Mouse (Mus musculus) heart, embryonic 11.5 days (tissue): Measurements from ENCODE around the gene Fggy. TPM values are rescaled to one million over a fixed set of nuclear protein-coding genes. Genes with fewer than 3 reads are reported as not detected.

Source experiments
- ATAC-seq: fragments of 200-750 bp; cut with Nextera tagmentation; replicated peaks from 2 replicates; pipeline ENCODE4 v1.8.0; 2017; ENCODE audit warnings: moderate library complexity; ENCODE audit not compliant: insufficient number of reproducible peaks, low FRiP score, low TSS enrichment
- H3K27ac ChIP-seq: fragments of 300-500 bp; sonication (generic); 2 replicates; pipeline ENCODE4 v1.5.1; 2014; ENCODE audit warnings: mild to moderate bottlenecking, low read depth, low read length
- H3K27me3 ChIP-seq: fragments of 300-500 bp; sonication (generic); 2 replicates; pipeline ENCODE4 v1.6.1; 2014; ENCODE audit warnings: mild to moderate bottlenecking, low read length, mixed read lengths; ENCODE audit not compliant: control insufficient read depth, insufficient read depth
- H3K36me3 ChIP-seq: fragments of 300-500 bp; sonication (generic); 2 replicates; pipeline ENCODE4 v1.6.1; 2014; ENCODE audit warnings: mild to moderate bottlenecking, low read length, moderate library complexity, mixed read lengths; ENCODE audit not compliant: control insufficient read depth, insufficient read depth
- H3K4me1 ChIP-seq: fragments of 300-500 bp; sonication (generic); 2 replicates; pipeline ENCODE4 v1.6.1; 2014; ENCODE audit warnings: low read length; ENCODE audit not compliant: control insufficient read depth, insufficient read depth
- H3K4me2 ChIP-seq: fragments of 300-500 bp; sonication (generic); 2 replicates; pipeline ENCODE4 v1.6.1; 2014; ENCODE audit warnings: mild to moderate bottlenecking, moderate library complexity
- H3K4me3 ChIP-seq: fragments of 300-500 bp; sonication (generic); 2 replicates; pipeline ENCODE4 v1.5.1; 2014; ENCODE audit warnings: low read depth, low read length
- H3K9ac ChIP-seq: fragments of 300-500 bp; sonication (generic); 2 replicates; pipeline ENCODE4 v1.6.1; 2014; ENCODE audit warnings: mild to moderate bottlenecking, low read depth, low read length, moderate library complexity
- H3K9me3 ChIP-seq: fragments of 300-500 bp; sonication (generic); replicated peaks from 2 replicates; pipeline ENCODE4 v1.6.1; 2016; ENCODE audit warnings: low read length; ENCODE audit not compliant: control insufficient read depth
- WGBS: fragments of 180-500 bp; shearing (Covaris S2); extraction: QIAGEN DNeasy Blood & Tissue Kit; methylation state at CpG from one replicate; pipeline ENCODE4 v1.1.7; 2014; ENCODE audit not compliant: insufficient replicate concordance; 5-methylcytosine and 5-hydroxymethylcytosine counted together
- polyA plus RNA-seq: library from polyadenylated mRNA; unstranded; fragments of >200 nt; fragmentation: Nextera tagmentation; extraction: Ambion mirVana; gene quantifications from 2 replicates; pipeline ENCODE4 v1.2.1, GENCODE M21; 2014

The Fggy gene
- polyA plus RNA-seq, 1 experiment from 2014 or later: 5.9 TPM

GRCm38 (mm10) chr4:95915628-95916579 is 358.6 kb downstream of the Fggy start:
- Histone ChIP-seq H3K9ac (no peak overlapping the region), H3K27me3 (no peaks in the 10 kb centered on the region), H3K4me3 (no peak overlapping the region), H3K4me2 (no peak overlapping the region), H3K36me3 (no peaks in the 10 kb centered on the region), H3K4me1 (peaks cover 5% of the 10 kb centered on the region; the same call in 1 of the 2 replicates), H3K27ac (peak overlapping the region; percentile 22; the same call in 1 of the 2 replicates), H3K9me3 (no peaks in the 10 kb centered on the region)
- ATAC-seq: no peak
- WGBS: 70% methylated on average over 8 of the region's 8 CpGs

GRCm38 (mm10) chr4:95917703-95918102 is 360.4 kb downstream of the Fggy start:
- 75% methylated on average over 6 of the region's 6 CpGs for WGBS
- no peak overlapping the region for H3K4me3 ChIP-seq
- no peak overlapping the region for H3K4me2 ChIP-seq
- H3K36me3 ChIP-seq: no peaks in the 10 kb centered on the region
- H3K27ac ChIP-seq: no peak overlapping the region
- no peaks in the 10 kb centered on the region for H3K9me3 ChIP-seq
- H3K27me3 ChIP-seq: no peaks in the 10 kb centered on the region
- no peak for ATAC-seq
- peaks cover 5% of the 10 kb centered on the region; the same call in 1 of the 2 replicates for H3K4me1 ChIP-seq
- no peak overlapping the region for H3K9ac ChIP-seq

- no peak overlapping the region for H3K4me2 ChIP-seq
- H3K4me1 ChIP-seq: peaks cover 5% of the 10 kb centered on the region; the same call in 1 of the 2 replicates
- ATAC-seq: no peak
- WGBS: 68% methylated on average over 4 of the region's 4 CpGs
- no peaks in the 10 kb centered on the region for H3K27me3 ChIP-seq
- no peaks in the 10 kb centered on the region for H3K36me3 ChIP-seq
- H3K27ac ChIP-seq: no peak overlapping the region
- no peak overlapping the region for H3K9ac ChIP-seq
- H3K9me3 ChIP-seq: no peaks in the 10 kb centered on the region
- H3K4me3 ChIP-seq: no peak overlapping the region
These were observed 363.1 kb downstream of the Fggy start for GRCm38 (mm10) chr4:95920448-95920847.

- Histone ChIP-seq H3K4me1 (no peaks in the 10 kb centered on the region), H3K36me3 (no peaks in the 10 kb centered on the region), H3K9me3 (no peaks in the 10 kb centered on the region), H3K27me3 (no peaks in the 10 kb centered on the region), H3K4me2 (no peak overlapping the region), H3K9ac (no peak overlapping the region), H3K27ac (no peak overlapping the region), H3K4me3 (no peak overlapping the region)
- ATAC-seq: 0 out of 2 replicates have a peak, but pooled peaks have one; percentile 18
- 14% methylated on average over 7 of the region's 7 CpGs for WGBS
These were observed 367.2 kb downstream of the Fggy start for GRCm38 (mm10) chr4:95924210-95925184.

- Histone ChIP-seq H3K27me3 (no peaks in the 10 kb centered on the region), H3K27ac (no peak overlapping the region), H3K36me3 (no peaks in the 10 kb centered on the region), H3K9me3 (no peaks in the 10 kb centered on the region), H3K4me1 (no peaks in the 10 kb centered on the region), H3K4me3 (no peak overlapping the region), H3K9ac (no peak overlapping the region), H3K4me2 (no peak overlapping the region)
- WGBS: 81% methylated on average over 1 of the region's 1 CpGs
- ATAC-seq: no peak
These were observed 371.5 kb downstream of the Fggy start for GRCm38 (mm10) chr4:95928846-95929245.

- 89% methylated on average over 1 of the region's 1 CpGs for WGBS
These were observed 372.6 kb downstream of the Fggy start for GRCm38 (mm10) chr4:95929936-95930335.

GRCm38 (mm10) chr4:95931331-95931730 is 374.0 kb downstream of the Fggy start:
- no peaks in the 10 kb centered on the region for H3K36me3 ChIP-seq
- no peak overlapping the region for H3K27ac ChIP-seq
- H3K27me3 ChIP-seq: no peaks in the 10 kb centered on the region
- no peaks in the 10 kb centered on the region for H3K4me1 ChIP-seq
- no peak overlapping the region for H3K4me3 ChIP-seq
- H3K9ac ChIP-seq: no peak overlapping the region
- no peaks in the 10 kb centered on the region for H3K9me3 ChIP-seq
- WGBS: 54% methylated on average over 2 of the region's 2 CpGs
- H3K4me2 ChIP-seq: no peak overlapping the region
- ATAC-seq: no peak

More at GRCm38 (mm10) chr4:95929936-95930335, 372.6 kb downstream of the Fggy start:
- Histone ChIP-seq H3K27ac (no peak overlapping the region), H3K36me3 (no peaks in the 10 kb centered on the region), H3K4me2 (no peak overlapping the region), H3K4me1 (no peaks in the 10 kb centered on the region), H3K27me3 (no peaks in the 10 kb centered on the region), H3K9ac (no peak overlapping the region), H3K9me3 (no peaks in the 10 kb centered on the region), H3K4me3 (no peak overlapping the region)
- no peak for ATAC-seq

- H3K4me2 ChIP-seq: no peak overlapping the region
- H3K27me3 ChIP-seq: no peaks in the 10 kb centered on the region
- H3K27ac ChIP-seq: no peak overlapping the region
- 81% methylated on average over 9 of the region's 9 CpGs for WGBS
- H3K4me1 ChIP-seq: no peaks in the 10 kb centered on the region
- H3K9ac ChIP-seq: no peak overlapping the region
- ATAC-seq: no peak
- H3K4me3 ChIP-seq: no peak overlapping the region
- no peaks in the 10 kb centered on the region for H3K9me3 ChIP-seq
- no peaks in the 10 kb centered on the region for H3K36me3 ChIP-seq
These were observed 376.6 kb downstream of the Fggy start for GRCm38 (mm10) chr4:95933801-95934356.
